Mouse (Mus musculus): ENCODE measurements around the gene Gm35315. TPM values are rescaled to one million over a fixed set of nuclear protein-coding genes. Genes with fewer than 3 reads are reported as not detected.
"Not testable (repeated sequence)": the region's sequence is repeated elsewhere in the genome, so short reads cannot be mapped to it uniquely, and the experiment has no call there.

Gene Gm35315
- 1.5 and 2.2 TPM in 2 replicates for polyA plus RNA-seq (2015; fragmentation: Nextera tagmentation; extraction: Ambion mirVana)

DNA sequence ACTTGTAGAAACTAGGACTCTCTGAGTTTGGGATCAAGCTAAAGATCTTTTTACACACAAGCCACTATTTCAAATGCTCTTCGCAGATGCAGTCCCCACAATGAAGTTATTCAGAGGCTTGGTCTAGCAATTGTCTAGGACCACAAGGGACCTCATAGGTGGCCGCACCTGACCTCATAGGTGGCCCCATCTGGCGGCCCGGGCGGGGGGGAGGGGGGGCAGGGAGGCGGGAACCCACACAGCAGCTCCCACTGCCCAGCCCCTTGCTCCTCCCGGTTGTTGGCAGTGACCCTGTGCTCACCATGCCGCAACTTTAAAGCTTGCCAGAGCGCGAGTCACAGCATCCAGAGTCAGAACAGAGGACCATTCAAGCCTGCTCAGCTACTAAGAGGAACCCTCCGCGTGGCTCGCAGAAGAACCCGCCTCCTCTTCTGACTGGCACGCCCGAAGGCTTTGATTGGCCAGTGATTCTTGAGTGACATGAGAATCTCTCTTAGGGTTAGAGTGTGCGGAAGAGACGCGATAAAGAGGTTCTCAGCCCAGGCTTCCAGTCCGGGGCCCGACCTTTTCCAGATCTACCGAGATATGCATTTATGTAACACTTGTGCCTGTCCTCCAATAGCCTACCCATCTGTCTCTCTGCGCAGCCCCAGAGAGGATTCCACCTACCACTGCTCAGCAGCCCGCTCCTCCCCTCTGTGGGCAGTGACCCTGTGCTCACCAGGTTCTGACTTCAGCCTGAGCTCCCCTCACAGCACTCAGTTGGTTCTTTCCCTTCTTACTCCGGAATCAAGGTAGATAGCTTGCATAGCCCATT lies at the start of gene Gm35315:
Gene Gm35315, minus strand, starts transcription at position 391 of the 817 bp plus-strand sequence.
- Histone ChIP-seq H3K4me2 (peak within 1 kb of the TSS; percentile 82), H3K27ac (peak within 1 kb of the TSS; percentile 79), H3K36me3 (no peaks in the 10 kb centered on the region), H3K4me3 (replicated peaks) (peak within 1 kb of the TSS; percentile 63), H3K4me1 (peaks cover 8% of the 10 kb centered on the region; the same call in 1 of the 2 replicates), H3K9me3 (replicated peaks) (no peaks in the 10 kb centered on the region), H3K9ac (peak within 1 kb of the TSS; percentile 48), H3K27me3 (no peaks in the 10 kb centered on the region)
- ATAC-seq (replicated peaks; ENCODE audit: low FRiP score), result peak; percentile 97
- under 1% methylated on average over 24 of the region's 25 CpGs for WGBS

DNA sequence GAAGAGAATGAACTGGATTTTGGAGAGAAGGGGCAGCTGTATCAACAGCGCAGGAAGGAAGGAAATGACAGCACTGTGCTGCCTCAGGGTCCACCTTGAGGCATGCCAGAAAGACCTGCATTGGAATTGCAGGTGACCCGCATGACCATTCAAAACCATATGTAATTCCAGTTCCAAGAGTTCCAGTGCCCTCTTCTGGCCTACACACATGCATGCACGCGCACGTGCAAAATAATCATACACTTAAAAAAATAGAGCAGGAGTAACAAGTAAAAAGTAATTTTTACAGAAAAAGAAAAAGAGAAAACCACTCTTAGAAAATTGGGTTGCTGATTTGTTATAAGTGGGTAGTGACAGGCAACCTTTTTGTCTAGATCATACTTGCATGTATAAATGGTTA lies 48.8 kb upstream of the Gm35315 start:
- H3K36me3 ChIP-seq, result peaks cover 88% of the 10 kb centered on the region
- no peaks in the 10 kb centered on the region for H3K27me3 ChIP-seq
- H3K4me2 ChIP-seq, result no peak overlapping the region
- no peak overlapping the region for H3K9ac ChIP-seq
- H3K4me3 ChIP-seq (replicated peaks), result no peak overlapping the region
- H3K9me3 ChIP-seq (replicated peaks), result no peaks in the 10 kb centered on the region
- WGBS, result 87% methylated on average over 5 of the region's 5 CpGs
- no peaks in the 10 kb centered on the region for H3K4me1 ChIP-seq
- no peak for ATAC-seq (replicated peaks; ENCODE audit: low FRiP score)
- no peak overlapping the region for H3K27ac ChIP-seq

DNA sequence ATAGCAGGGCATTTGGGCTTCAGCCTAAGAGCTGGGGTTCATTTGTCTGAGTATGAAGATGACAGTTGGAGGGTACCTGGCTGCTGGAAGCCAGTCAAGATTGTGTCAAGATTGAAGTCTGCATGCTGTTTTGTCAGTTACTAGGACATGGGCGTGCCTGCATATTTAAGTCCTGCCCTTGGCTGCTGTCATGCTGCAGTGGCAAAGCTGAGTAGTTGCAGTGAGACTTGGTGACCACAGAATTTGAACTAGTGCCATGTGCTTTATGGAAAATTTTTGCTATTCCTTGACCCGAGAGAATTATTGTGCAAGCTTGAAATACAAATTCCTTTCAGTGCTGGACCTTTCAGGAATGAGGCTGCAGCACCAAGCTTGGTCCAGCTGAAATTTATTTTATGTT lies 48.1 kb upstream of the Gm35315 start:
- no peaks in the 10 kb centered on the region for H3K27me3 ChIP-seq
- ATAC-seq (replicated peaks; ENCODE audit: low FRiP score), result no peak
- H3K9me3 ChIP-seq (replicated peaks), result no peaks in the 10 kb centered on the region
- H3K4me1 ChIP-seq, result no peaks in the 10 kb centered on the region
- no peak overlapping the region for H3K27ac ChIP-seq
- peaks cover 81% of the 10 kb centered on the region for H3K36me3 ChIP-seq
- no peak overlapping the region for H3K9ac ChIP-seq
- H3K4me2 ChIP-seq, result no peak overlapping the region
- WGBS, result 93% methylated on average over 2 of the region's 2 CpGs
- H3K4me3 ChIP-seq (replicated peaks), result no peak overlapping the region

DNA sequence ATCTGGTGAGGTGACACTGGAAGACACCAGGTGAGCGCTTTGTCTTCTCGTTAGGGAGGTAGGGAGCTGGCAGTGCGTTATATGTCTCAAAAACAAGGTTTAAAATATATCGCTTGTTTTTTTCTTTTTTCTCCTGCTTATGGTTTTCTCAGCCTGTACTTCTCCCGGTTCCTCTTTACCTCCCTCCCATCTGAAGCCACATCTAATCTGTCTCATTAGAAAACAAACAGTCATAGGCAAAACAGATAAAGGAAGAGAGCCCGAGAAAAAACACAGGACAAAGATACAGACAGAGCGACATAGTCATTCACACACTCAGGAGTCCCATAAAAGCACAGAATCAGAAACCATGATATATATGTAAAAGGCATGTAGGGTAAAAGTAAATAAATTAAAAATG lies 46.2 kb upstream of the Gm35315 start:
- WGBS, result 92% methylated on average over 7 of the region's 7 CpGs
- Histone ChIP-seq H3K9ac (no peak overlapping the region), H3K4me1 (0 out of 2 replicates have a peak, but pooled peaks cover 4% of the 10 kb centered on the region), H3K27ac (no peak overlapping the region), H3K27me3 (no peaks in the 10 kb centered on the region), H3K9me3 (replicated peaks) (no peaks in the 10 kb centered on the region), H3K36me3 (peaks cover 64% of the 10 kb centered on the region), H3K4me2 (no peak overlapping the region), H3K4me3 (replicated peaks) (no peak overlapping the region)
- ATAC-seq (replicated peaks; ENCODE audit: low FRiP score), result no peak

DNA sequence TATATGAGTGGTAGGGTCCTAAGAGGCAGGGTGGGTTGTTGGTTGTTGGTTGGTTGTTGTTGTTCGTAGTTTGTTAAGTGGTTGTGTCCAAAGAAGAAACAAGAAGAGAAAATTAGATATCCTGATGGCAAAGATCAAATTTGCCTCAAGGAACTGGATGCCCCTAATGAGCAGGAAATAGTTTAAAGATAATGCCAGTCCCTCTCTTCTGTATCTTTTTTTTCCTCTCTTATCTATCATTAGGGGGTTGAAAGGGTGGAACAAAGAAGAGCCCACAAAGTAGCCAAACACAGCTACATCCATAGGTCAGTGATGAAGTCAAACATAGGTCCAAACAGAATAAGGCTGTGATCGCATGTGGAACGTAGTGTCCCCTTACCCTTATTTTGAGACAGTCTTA lies 45.1 kb upstream of the Gm35315 start:
- H3K36me3 ChIP-seq, result peaks cover 53% of the 10 kb centered on the region
- no peak overlapping the region for H3K27ac ChIP-seq
- no peak overlapping the region for H3K4me3 ChIP-seq (replicated peaks)
- 0 out of 2 replicates have a peak, but pooled peaks cover 4% of the 10 kb centered on the region for H3K4me1 ChIP-seq
- H3K4me2 ChIP-seq, result no peak overlapping the region
- 95% methylated on average over 3 of the region's 3 CpGs for WGBS
- no peak for ATAC-seq (replicated peaks; ENCODE audit: low FRiP score)
- H3K9me3 ChIP-seq (replicated peaks), result peaks cover 1% of the 10 kb centered on the region; the same call in 1 of the 2 replicates
- no peaks in the 10 kb centered on the region for H3K27me3 ChIP-seq
- no peak overlapping the region for H3K9ac ChIP-seq

DNA sequence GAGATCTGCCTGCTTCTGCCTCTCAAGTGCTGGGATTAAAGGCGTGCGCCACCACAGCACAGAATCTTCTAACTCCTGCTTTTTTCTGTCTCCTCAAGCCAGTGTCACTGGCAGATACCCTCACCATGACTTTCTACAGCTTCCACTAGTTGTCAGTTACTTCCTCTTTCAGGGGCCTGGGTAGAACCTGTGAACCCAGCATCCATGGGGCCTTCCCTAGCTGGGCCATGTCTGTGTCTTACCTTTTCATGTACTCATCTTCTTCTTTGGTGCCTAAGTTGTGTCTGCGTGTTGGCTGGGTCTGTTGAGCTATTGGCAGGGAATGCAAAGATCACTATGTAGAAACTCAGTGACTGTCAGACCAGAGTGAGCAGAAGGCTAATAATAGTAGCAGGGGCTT lies 43.6 kb upstream of the Gm35315 start:
- H3K27ac ChIP-seq, result no peak overlapping the region
- peaks cover 39% of the 10 kb centered on the region for H3K36me3 ChIP-seq
- WGBS, result 97% methylated on average over 3 of the region's 3 CpGs
- no peak overlapping the region for H3K4me3 ChIP-seq (replicated peaks)
- H3K4me1 ChIP-seq, result 0 out of 2 replicates have a peak, but pooled peaks cover 4% of the 10 kb centered on the region
- H3K4me2 ChIP-seq, result no peak overlapping the region
- no peaks in the 10 kb centered on the region for H3K27me3 ChIP-seq
- no peak for ATAC-seq (replicated peaks; ENCODE audit: low FRiP score)
- H3K9ac ChIP-seq, result no peak overlapping the region
- peaks cover 4% of the 10 kb centered on the region; the same call in 1 of the 2 replicates for H3K9me3 ChIP-seq (replicated peaks)

DNA sequence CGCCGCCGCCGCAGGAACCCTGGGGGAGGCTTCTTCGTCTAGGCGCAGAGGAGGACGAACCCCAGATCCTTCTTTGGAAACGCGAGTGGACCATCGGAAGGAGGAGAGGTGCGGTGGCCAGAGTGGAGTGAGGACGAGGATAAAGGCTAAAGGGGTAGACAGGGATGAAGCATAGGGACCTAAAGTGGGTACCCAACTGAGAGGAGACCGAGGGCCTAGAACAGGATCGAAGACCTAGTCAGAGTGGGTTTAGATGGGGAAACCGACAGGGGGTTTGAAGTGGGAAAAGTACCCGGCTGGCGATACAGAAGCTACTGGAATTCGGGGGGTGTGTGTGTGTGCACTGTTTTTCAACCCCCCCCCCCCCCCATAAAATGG lies 41.9 kb upstream of the Gm35315 start:
- ATAC-seq (replicated peaks; ENCODE audit: low FRiP score), result peak; percentile 38
- Histone ChIP-seq H3K4me2 (peak overlapping the region; percentile 84), H3K9me3 (replicated peaks) (peaks cover 4% of the 10 kb centered on the region; the same call in 1 of the 2 replicates), H3K9ac (peak overlapping the region; percentile 80), H3K4me3 (replicated peaks) (peak overlapping the region; percentile 95), H3K36me3 (peaks cover 27% of the 10 kb centered on the region), H3K4me1 (0 out of 2 replicates have a peak, but pooled peaks cover 4% of the 10 kb centered on the region), H3K27me3 (no peaks in the 10 kb centered on the region), H3K27ac (peak overlapping the region; percentile 63)
- 6% methylated on average over 18 of the region's 18 CpGs for WGBS

DNA sequence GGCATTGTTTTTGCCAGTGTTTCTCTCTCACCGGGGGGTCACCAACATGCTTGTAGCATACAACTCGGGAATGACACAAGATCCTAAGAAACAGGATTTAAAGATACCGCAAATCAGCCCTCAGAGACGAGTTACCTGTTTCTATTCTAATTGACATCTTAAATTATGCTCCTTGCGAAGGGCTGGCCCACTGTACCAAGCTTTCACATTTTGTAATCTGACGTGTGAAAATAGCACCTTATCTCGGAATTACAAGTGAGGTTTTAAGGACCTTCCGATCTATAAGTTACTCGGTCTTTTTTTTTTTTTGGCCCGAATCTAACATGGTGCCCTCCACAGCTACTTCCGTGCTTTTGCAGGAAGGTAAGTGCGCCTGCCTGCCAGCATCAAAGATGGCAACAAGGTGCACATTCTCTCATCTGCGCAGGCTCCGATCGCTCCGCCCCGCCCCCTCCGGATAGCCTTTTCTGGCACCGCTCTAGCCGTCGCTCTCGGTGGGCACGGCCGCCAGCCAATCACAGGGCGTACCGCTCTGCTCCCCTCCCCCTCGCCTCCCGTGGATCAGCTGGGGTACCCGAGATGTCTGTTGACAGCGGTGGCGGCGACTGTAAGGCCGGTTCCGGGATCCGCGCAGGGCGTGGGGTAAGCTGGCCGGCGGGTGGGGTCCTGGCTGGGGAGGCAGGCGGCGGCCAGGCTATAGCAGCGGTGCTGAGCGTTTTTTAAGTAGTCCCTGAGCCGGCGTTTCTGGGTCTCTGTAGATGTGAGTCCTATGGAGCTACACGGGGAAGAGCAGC lies 41.3 kb upstream of the Gm35315 start, which contains the start of gene Chfr:
Gene Chfr, plus strand, starts transcription at position 550 of the 794 bp plus-strand sequence.
- peak within 1 kb of the TSS; percentile 63 for H3K27ac ChIP-seq
- 0 out of 2 replicates have a peak, but pooled peaks cover 4% of the 10 kb centered on the region for H3K4me1 ChIP-seq
- H3K36me3 ChIP-seq, result peaks cover 27% of the 10 kb centered on the region
- H3K4me2 ChIP-seq, result peak within 1 kb of the TSS; percentile 84
- H3K4me3 ChIP-seq (replicated peaks), result peak within 1 kb of the TSS; percentile 95
- peaks cover 8% of the 10 kb centered on the region for H3K9me3 ChIP-seq (replicated peaks)
- WGBS, result 3% methylated on average over 46 of the region's 46 CpGs
- H3K9ac ChIP-seq, result peak within 1 kb of the TSS; percentile 80
- ATAC-seq (replicated peaks; ENCODE audit: low FRiP score), result peak; percentile 100
- no peaks in the 10 kb centered on the region for H3K27me3 ChIP-seq

DNA sequence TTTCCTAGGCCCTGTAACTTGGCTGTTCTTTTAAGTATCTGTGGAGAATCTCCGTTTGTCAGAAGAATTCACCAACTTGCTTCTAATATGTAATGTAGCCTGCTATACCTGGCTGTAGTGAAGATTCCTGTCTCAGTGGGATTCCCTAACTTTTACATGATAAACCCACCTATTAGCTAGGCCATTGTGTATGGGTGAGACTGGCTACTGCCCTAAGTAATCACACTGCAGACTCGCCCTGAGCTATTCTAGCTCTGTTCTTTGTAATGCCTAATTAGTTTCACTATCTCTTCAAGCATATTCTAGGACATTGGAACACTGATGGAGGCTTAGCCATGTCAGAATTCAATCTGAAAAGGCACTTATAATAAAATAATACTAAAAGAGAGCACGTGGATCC lies 28.2 kb upstream of the Gm35315 start:
- H3K9ac ChIP-seq; H3K4me2 ChIP-seq; H3K27ac ChIP-seq; H3K4me3 ChIP-seq (replicated peaks); H3K4me1 ChIP-seq; H3K9me3 ChIP-seq (replicated peaks); ATAC-seq (replicated peaks; ENCODE audit: low FRiP score); H3K27me3 ChIP-seq: not testable (repeated sequence)
- 84% methylated on average over 3 of the region's 3 CpGs for WGBS
- peaks cover 64% of the 10 kb centered on the region for H3K36me3 ChIP-seq

DNA sequence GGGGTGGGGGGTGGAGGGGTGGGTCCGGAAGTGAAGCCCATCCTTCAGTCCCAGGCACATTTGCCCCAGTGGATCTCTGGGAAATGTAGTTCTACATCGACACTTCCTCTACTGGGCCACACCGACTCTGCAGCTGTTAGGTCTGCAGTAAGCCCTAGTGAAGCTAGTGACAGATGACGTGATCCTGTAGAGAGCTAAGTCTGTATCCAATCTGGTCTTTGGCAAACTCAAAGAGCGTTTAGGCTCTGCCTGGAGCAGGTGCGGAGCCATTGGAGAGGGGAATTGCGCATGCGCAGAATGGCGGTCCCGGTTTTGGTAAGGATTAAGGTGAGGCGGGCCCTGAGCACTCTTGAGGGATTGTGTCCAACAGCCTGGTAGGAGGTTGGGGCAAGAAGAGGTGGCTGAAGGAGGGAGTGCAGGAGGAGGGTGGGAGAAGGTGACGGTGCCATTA lies 15.8 kb upstream of the Gm35315 start, which contains the start of gene Zfp605:
Gene Zfp605, plus strand, starts transcription at position 102 of the 451 bp plus-strand sequence.
- H3K27me3 ChIP-seq, result no peaks in the 10 kb centered on the region
- peaks cover 42% of the 10 kb centered on the region for H3K36me3 ChIP-seq
- peak; percentile 52 for ATAC-seq (replicated peaks; ENCODE audit: low FRiP score)
- H3K4me2 ChIP-seq, result peak within 1 kb of the TSS; percentile 74
- peak within 1 kb of the TSS; percentile 66 for H3K4me3 ChIP-seq (replicated peaks)
- peak within 1 kb of the TSS; percentile 61 for H3K9ac ChIP-seq
- H3K4me1 ChIP-seq, result peaks cover 16% of the 10 kb centered on the region
- H3K9me3 ChIP-seq (replicated peaks), result no peaks in the 10 kb centered on the region
- peak within 1 kb of the TSS; percentile 90 for H3K27ac ChIP-seq
- WGBS, result under 1% methylated on average over 12 of the region's 12 CpGs

DNA sequence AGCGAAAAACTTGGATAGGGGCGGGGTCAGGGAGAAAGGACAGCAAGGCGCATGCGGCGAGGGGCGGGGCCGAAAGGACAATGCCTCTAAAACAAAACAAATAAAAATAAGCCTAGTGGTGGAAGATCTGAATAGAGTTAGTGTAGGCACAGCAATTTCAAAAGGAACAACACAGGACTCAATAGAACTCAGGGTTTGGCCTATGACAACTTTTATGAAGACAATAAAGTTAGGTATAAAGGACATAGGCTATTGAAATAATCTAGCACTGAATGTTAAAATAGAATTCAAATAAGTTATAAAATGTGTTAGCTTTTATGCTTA lies 14.0 kb upstream of the Gm35315 start:
- Histone ChIP-seq H3K27ac (peak overlapping the region; percentile 100), H3K9me3 (replicated peaks) (no peaks in the 10 kb centered on the region), H3K4me3 (replicated peaks) (peak overlapping the region; percentile 90), H3K4me2 (peak overlapping the region; percentile 84), H3K27me3 (no peaks in the 10 kb centered on the region), H3K36me3 (peaks cover 48% of the 10 kb centered on the region), H3K4me1 (peaks cover 16% of the 10 kb centered on the region), H3K9ac (peak overlapping the region; percentile 87; the same call in 1 of the 2 replicates)
- under 1% methylated on average over 7 of the region's 7 CpGs for WGBS
- no peak for ATAC-seq (replicated peaks; ENCODE audit: low FRiP score)
